Mouse (Mus musculus) spleen, postnatal 14 days (tissue): ENCODE measurements at regions not wholly inside any gene's neighbourhood (a gene's known extent, or its start where the extent isn't known, plus 50 kb on each side); places are given as distances from the start of the nearest gene placed in this dataset.
A peak's percentile ranks its signal among the peaks of the same experiment; 100 is the strongest.

Source experiments
- DNase-seq, 2 experiments: peaks; one replicate each; pipeline ENCODE4 v3.0.0; 2021 to 2022; ENCODE audit warnings: low spot score in 2 of 2

- peak in 1 of 2 experiments; percentile 18 for DNase-seq
Measured at GRCm38 (mm10) chr5:121078531-121078930, 68.6 kb upstream of the Rph3a start.

- DNase-seq, result no peak
Measured at GRCm38 (mm10) chr5:121076741-121077140, 66.8 kb upstream of the Rph3a start.

GRCm38 (mm10) chr5:121068821-121069220, 58.9 kb upstream of the Rph3a start:
- DNase-seq, result no peak

GRCm38 (mm10) chr5:121064721-121065120, 54.8 kb upstream of the Rph3a start:
- no peak for DNase-seq

- DNase-seq, result no peak
Measured at GRCm38 (mm10) chr5:121062930-121063584, 53.2 kb upstream of the Rph3a start.

GRCm38 (mm10) chr5:121061688-121062087, 51.8 kb upstream of the Rph3a start:
- DNase-seq, result no peak
